Mouse (Mus musculus): Measurements from ENCODE around the gene Ccl4.

DNA sequence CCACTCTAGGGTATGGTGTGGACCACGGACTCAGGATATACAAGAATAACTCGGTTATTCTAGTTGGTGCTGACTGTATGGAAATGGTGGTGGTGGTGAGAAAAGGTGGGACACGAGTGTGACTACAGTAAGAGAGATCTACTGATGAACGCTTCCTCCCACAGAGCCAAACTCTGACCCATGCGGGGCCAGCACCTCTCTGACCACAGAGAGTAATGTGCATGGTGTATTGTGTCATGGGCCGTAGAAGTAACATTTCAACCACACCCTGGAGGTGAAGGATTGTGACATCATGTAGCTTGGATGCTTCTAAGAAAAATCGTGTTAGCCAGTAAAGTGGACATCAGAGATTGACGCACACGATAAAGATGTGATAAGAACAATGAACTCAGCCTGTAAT lies 33.6 kb upstream of the Ccl4 start:
- TF ChIP-seq POLR2A (IDR thresholded peaks at IDR 0.05; ENCODE audit: insufficient read depth, low read depth, low read length) (no peak), CTCF (IDR thresholded peaks at IDR 0.05; ENCODE audit: insufficient read depth, low read depth, low read length) (no peak)
